Mouse (Mus musculus): ENCODE measurements at regions not wholly inside any gene's neighbourhood (a gene's known extent, or its start where the extent isn't known, plus 50 kb on each side); places are given as distances from the start of the nearest gene placed in this dataset.

DNA sequence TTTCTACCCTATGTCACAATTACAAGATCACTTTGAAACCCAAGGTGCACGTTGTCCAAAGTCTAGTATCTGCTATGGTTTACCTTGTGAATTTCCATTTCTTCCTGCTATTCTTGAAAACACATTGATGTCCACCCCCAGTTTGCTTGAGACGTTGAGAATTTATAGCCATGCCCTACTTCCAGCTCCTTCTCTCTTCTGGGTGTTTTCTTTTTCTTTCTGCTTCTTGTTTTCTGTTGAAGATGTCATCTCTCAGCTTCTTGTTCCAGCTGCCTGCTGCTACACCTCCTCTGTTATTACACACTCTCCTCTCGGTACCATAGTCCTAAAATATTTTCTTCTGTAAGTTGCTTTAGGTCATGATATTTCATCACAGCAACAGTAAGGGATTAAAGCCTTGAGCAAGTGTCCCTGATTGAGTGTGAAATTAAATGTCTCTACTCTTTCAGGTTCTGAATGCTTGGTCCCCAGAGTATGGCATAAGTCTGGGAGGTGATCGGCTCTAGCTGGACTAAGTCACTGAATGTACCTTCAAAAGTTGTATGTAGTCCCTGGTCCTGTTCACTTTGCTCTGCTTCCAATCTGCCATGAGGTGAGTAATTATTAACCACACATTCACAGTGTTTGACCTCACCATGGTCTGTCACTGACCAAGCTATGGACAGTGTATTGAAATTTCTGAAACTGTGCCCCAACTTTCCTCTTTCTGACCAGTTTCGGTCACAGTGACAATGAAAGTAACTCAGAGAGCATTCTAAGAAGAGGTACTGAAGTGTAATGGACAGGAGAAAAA lies 718.1 kb downstream of the Epm2a start:
- TF ChIP-seq CTCF (IDR thresholded peaks at IDR 0.05): no peak
- no peaks in the 10 kb centered on the region for H3K27me3 ChIP-seq
- DNase-seq (ENCODE audit: low read depth, low spot score) (no peak), ATAC-seq (no peak)
- in situ Hi-C loops (cut with MboI; ENCODE audit: low pct_unique_long_range_greater_than_20kb): no loop called here
- ChIA-PET POLR2A (no interaction called here), CTCF (no interaction called here)

DNA sequence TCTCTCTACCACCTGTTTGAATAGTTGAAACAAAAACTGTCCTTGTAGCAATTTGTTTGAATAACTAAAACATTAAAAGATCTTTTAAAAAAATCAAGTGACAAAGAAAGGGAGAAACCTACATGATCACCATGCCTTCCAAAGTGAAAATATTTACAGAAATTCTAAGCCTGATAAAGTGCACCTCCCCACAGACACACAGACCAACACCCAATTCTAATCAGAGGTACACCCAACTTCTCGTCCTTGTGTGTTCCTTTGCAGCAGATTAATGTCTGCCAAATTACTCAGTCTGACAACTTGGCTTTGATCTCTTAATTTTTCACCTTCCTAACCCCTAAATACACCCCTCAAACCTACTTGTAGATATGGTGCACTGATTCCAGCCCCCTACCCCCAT lies 719.1 kb downstream of the Epm2a start:
- no peak for ATAC-seq
- in situ Hi-C loops (cut with MboI; ENCODE audit: low pct_unique_long_range_greater_than_20kb): no loop called here
- CTCF ChIA-PET: no interaction called here
- no peak for DNase-seq (ENCODE audit: low read depth, low spot score)
- H3K27me3 ChIP-seq: no peaks in the 10 kb centered on the region
- TF ChIP-seq CTCF (IDR thresholded peaks at IDR 0.05): no peak
- POLR2A ChIA-PET: no interaction called here

DNA sequence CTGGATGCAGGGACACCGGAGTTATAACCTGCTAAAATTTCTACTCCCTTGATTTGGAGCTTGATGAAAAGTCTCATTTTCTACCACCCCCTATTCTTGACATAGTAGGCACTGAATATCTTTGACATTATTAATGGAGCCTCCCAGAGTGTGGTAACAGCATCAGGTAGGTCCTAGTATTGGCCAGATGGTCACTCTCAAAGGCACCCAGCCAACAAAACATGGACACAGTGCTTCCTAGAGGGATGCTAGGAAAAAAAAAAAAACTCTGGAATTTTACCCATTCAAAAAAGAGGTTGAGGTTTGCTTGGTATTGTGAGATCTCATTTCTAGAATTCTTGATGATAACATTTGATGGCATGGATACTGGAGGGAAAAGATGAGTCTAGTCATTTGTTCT lies 740.8 kb downstream of the Epm2a start:
- DNase-seq (ENCODE audit: low read depth, low spot score): no peak
- H3K27me3 ChIP-seq: no peaks in the 10 kb centered on the region
- no peak for ATAC-seq
- in situ Hi-C loops (cut with MboI; ENCODE audit: low pct_unique_long_range_greater_than_20kb): no loop called here
- no peak for TF ChIP-seq CTCF (IDR thresholded peaks at IDR 0.05)
- ChIA-PET CTCF (no interaction called here), POLR2A (no interaction called here)

DNA sequence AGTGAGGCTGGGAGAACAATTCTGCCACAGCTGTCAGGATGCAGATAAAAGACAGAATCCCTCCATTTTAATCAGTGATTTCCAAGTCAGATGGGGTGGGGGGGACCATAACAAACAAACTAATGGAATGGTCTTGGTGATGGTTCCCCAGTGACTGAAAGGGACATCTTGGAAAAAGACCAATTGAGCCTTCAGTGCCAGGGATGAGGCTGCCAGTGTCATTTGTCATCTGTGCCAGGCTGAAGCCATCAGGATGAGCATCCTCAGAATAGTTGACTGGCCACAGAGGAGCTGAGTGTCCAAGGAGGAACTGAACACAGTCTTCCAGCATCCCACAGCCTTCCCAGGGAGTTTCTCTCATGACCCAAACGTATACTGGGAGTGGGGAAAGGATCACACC lies 749.3 kb downstream of the Epm2a start:
- DNase-seq (ENCODE audit: low read depth, low spot score): no peak
- ChIA-PET POLR2A (interaction anchor here (0.7 kb wide), 1 partner anchor 72 kb away, joined by 4 read pairs; no protein-coding TSS in a partner anchor), CTCF (no interaction called here)
- no peak for ATAC-seq
- no peaks in the 10 kb centered on the region for H3K27me3 ChIP-seq
- in situ Hi-C loops (cut with MboI; ENCODE audit: low pct_unique_long_range_greater_than_20kb): no loop called here
- no peak for TF ChIP-seq CTCF (IDR thresholded peaks at IDR 0.05)

DNA sequence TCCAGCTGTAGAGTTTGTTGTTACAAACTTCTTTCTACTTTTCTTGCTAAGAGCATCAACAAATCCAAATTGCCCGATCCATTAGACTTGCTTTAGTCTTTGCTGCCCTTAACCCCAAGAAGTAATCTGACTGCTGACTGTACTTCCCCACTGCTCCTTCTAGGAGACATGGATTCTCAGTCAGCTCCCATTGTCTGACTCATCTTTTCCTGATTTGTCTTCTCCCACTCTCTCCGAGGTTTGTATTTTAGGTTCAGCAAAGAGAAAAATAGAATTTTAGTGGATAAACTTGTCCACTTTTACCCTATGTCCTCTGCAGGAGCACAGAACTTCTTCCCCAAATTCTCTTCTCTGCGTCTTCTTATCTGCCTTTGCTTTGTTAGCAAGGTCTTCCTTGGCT lies 753.5 kb downstream of the Epm2a start:
- H3K27me3 ChIP-seq: no peaks in the 10 kb centered on the region
- no peak for ATAC-seq
- ChIA-PET CTCF (no interaction called here), POLR2A (no interaction called here)
- no peak for DNase-seq (ENCODE audit: low read depth, low spot score)
- in situ Hi-C loops (cut with MboI; ENCODE audit: low pct_unique_long_range_greater_than_20kb): loop anchor here (5.0 kb wide), 1 partner anchor 49 kb away; no protein-coding TSS in a partner anchor
- no peak for TF ChIP-seq CTCF (IDR thresholded peaks at IDR 0.05)

DNA sequence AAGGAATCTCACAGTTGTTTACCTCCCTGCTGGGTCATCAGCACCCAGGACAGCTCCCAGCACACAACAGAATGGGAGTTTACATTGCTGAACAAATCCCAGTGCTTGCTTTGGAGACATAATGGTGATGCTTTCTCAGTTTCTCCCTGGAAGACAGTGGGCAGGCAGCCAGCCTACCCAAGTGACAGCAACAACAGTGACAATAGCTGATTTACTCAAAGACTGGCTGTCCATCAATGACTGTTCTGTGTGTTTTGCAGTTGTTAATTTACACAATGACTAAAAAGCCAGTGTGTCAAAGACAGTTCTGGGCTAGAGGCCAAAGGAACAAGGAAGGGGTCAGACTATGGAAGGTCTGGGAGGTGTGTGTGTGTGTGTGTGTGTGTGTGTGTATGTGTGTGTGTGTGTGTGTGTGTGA lies 762.2 kb downstream of the Utrn start:
- POLR2A ChIA-PET: no interaction called here
- in situ Hi-C loops (cut with MboI; ENCODE audit: low pct_unique_long_range_greater_than_20kb): no loop called here
- TF ChIP-seq CTCF (IDR thresholded peaks at IDR 0.05): no peak
- no peak for ATAC-seq
- CTCF ChIA-PET: interaction anchor here (1.4 kb wide), 1 partner anchor 13 kb away, joined by 4 read pairs; no protein-coding TSS in a partner anchor
- H3K27me3 ChIP-seq: no peaks in the 10 kb centered on the region
- DNase-seq (ENCODE audit: low read depth, low spot score): no peak

DNA sequence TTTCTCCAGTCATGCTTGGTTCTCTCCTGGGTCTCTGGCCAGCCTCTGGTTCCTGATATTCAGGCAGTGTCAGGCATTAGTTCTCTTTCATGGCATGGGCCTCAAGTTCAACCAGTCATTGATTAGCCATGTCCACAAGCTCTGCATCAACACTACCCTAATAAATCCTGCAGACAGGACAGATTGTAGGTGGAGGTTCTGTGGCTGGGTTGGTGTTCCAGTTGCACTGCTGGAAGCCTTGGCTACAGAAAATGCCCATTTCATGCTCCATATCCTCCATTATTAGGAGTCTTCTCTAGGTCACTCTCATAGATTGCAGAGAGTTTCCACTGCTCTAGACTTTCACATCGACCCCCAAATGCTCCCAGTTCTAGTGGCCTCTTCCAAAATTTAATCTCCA lies 757.4 kb downstream of the Utrn start:
- ATAC-seq (no peak), DNase-seq (ENCODE audit: low read depth, low spot score) (no peak)
- ChIA-PET POLR2A (no interaction called here), CTCF (no interaction called here)
- peaks cover 3% of the 10 kb centered on the region for H3K27me3 ChIP-seq
- in situ Hi-C loops (cut with MboI; ENCODE audit: low pct_unique_long_range_greater_than_20kb): no loop called here
- TF ChIP-seq CTCF (IDR thresholded peaks at IDR 0.05): no peak

DNA sequence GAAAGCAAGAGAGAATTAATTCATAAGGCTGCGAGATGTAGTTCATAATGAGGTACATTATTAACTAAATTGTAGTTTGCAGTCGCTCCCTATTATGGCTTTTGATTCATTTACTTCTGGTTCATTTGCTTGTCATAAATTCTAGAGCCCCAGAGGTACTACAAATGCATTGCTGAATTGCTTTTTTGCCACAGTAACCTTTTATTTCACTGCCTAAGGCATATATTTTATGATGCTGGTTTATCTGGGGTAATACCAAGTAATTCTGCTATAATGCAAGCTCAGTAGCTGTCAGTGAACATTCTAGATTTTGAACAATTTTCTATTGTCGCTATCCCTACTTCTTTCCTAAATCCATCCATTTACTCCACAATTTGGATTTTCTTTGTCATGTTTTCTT lies 753.4 kb downstream of the Utrn start:
- DNase-seq (ENCODE audit: low read depth, low spot score) (no peak), ATAC-seq (no peak)
- CTCF ChIA-PET: no interaction called here
- in situ Hi-C loops (cut with MboI; ENCODE audit: low pct_unique_long_range_greater_than_20kb): no loop called here
- POLR2A ChIA-PET: no interaction called here
- no peak for TF ChIP-seq CTCF (IDR thresholded peaks at IDR 0.05)
- peaks cover 3% of the 10 kb centered on the region for H3K27me3 ChIP-seq

DNA sequence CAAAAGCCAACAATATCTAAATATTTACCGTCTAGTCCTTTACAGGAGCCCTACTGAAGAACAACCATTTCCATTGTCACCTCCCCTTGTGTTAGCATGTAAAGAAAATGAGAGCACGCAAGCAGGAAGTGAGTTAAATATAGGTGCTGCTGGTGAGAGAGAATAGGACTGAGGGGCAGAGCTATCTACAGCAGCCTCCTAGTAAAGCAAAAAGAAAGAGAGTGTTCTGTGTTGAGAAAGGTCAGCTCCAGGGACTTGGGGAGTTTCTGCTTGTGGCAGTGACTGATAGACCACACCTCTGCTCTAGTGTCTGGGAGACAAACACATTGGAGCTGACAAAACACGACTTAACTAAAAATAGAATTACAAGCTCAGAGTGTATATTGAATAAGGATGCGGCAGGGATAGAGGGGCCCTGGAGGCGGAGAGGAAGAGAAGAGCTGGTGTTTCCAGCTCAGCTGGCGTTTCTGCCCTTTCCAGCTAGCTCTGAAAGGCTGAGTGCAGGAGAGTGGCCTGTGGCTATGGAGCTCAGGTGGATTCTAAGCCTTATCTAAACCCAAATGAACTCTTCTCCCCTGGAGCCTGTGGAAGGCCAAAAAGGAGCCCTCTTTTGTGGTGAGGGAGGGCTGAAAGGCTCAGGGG lies 752.4 kb downstream of the Utrn start:
- ChIA-PET CTCF (no interaction called here), POLR2A (no interaction called here)
- TF ChIP-seq CTCF (IDR thresholded peaks at IDR 0.05): no peak
- ATAC-seq (no peak), DNase-seq (ENCODE audit: low read depth, low spot score) (no peak)
- H3K27me3 ChIP-seq: peaks cover 3% of the 10 kb centered on the region
- in situ Hi-C loops (cut with MboI; ENCODE audit: low pct_unique_long_range_greater_than_20kb): no loop called here

DNA sequence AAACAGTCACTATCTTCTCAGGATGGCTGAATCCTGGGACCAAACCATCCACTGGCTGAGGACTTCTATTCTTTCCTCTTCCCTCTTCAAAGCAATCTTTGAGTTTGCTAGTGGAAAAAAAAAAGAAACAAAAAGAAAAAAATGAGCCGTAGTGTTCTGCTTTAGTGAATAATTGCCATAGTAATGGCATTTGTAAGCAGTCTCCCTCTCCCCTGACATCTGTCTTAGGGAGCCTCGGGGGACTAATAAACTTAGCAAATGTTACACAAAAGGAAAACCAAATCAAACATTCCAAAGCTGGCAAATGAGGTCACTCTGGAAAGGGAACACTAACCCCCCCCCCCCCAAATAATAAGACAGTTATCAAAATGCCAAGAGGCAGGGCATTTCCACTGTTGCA lies 744.9 kb downstream of the Utrn start:
- in situ Hi-C loops (cut with MboI; ENCODE audit: low pct_unique_long_range_greater_than_20kb): no loop called here

DNA sequence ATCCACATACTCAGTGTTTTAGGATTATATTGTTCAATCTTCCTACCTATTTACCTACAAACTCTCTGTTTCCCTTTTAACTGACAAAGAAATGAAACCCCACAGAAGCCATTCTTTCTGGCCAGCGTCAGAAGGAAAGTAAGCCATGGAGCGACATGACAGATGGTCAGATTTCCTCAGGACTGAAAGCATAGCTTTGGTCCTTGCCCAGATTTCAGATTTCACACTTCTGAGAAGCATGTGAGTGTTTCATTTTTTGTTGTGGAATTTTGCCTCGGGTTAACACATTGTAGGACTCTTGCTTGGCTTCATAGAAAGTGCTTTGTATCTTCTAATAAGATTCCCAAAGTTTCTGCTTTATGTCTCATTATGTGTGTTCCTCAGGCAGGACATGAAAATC lies 739.7 kb downstream of the Utrn start:
- ChIA-PET POLR2A (no interaction called here), CTCF (no interaction called here)
- no peak for TF ChIP-seq CTCF (IDR thresholded peaks at IDR 0.05)
- peaks cover 11% of the 10 kb centered on the region for H3K27me3 ChIP-seq
- ATAC-seq (no peak), DNase-seq (ENCODE audit: low read depth, low spot score) (no peak)
- in situ Hi-C loops (cut with MboI; ENCODE audit: low pct_unique_long_range_greater_than_20kb): no loop called here

More for the DNA sequence above, 744.9 kb downstream of the Utrn start:
- no peak for TF ChIP-seq CTCF (IDR thresholded peaks at IDR 0.05)
- ChIA-PET CTCF (no interaction called here), POLR2A (interaction anchor here (0.6 kb wide), 1 partner anchor 19 kb away, joined by 3 read pairs; no protein-coding TSS in a partner anchor)
- H3K27me3 ChIP-seq: peaks cover 4% of the 10 kb centered on the region
- peak; percentile 88 for ATAC-seq
- peak; percentile 17 for DNase-seq (ENCODE audit: low read depth, low spot score)
